Mouse (Mus musculus): ENCODE results near the gene Arid5b. TPM values are rescaled to one million over a fixed set of nuclear protein-coding genes. Genes with fewer than 3 reads are reported as not detected.

The Arid5b gene
- polyA plus RNA-seq, 1 experiment, result 14.3 TPM

DNA sequence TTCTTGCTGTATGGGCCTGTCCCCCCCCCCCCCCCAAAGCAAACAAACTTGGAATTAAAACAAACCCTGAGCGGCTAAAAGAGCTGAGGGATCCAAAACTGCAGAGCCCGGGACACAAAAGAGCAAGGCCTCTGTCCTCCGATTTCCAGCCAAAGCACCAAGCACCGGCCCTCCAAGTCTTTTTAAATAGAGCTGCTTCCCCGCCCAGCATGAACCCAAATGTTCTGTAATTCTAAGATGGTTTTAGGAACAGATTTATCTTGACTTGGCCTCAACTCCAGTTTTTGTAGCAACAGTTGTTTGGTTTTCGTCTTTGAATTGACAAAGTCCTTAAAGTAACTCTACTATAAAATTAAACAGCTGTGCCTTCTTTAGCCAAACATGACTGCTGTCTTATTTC, 130.8 kb downstream of the Arid5b start:
- Histone ChIP-seq H3K4me1 (ENCODE audit: control insufficient read depth, insufficient read depth, low read length) (no peaks in the 10 kb centered on the region), H3K27ac (ENCODE audit: control insufficient read depth, insufficient read depth, low read depth, low read length, poor library complexity) (no peak overlapping the region), H3K4me3 (replicated peaks; ENCODE audit: control insufficient read depth, low read depth, low read length) (no peak overlapping the region)
- no peak for TF ChIP-seq POLR2A (IDR thresholded peaks at IDR 0.05; ENCODE audit: borderline replicate concordance, control insufficient read depth, low read depth, low read length)
- no peak for TF ChIP-seq CTCF (IDR thresholded peaks at IDR 0.05; ENCODE audit: control insufficient read depth, insufficient read depth, low read length)
- WGBS, result 87% methylated on average over 6 of the region's 6 CpGs

DNA sequence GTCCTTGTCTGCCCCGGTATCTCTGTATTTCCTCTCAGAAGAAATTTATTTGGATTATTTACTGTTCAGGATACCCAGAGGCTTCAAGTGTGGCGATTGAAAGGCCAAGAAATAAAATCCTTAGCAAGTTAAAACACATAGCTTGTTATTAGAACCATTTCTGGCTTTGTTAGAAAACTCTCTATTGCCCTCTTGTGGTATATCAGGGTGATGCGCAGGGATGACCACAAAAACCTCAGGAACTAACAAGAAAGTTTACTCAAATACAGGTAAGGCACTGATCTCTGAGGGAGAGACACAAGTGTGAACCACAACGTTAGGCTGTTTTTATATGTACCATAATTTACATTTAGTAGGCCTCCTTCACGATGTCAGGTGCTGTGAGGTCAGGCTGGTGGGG, 131.7 kb downstream of the Arid5b start:
- peak; percentile 27; the same call in 1 of the 2 replicates for TF ChIP-seq CTCF (IDR thresholded peaks at IDR 0.05; ENCODE audit: control insufficient read depth, insufficient read depth, low read length)
- TF ChIP-seq POLR2A (IDR thresholded peaks at IDR 0.05; ENCODE audit: borderline replicate concordance, control insufficient read depth, low read depth, low read length), result no peak
- H3K27ac ChIP-seq (ENCODE audit: control insufficient read depth, insufficient read depth, low read depth, low read length, poor library complexity), result no peak overlapping the region
- 5% methylated on average over 5 of the region's 5 CpGs for WGBS

DNA sequence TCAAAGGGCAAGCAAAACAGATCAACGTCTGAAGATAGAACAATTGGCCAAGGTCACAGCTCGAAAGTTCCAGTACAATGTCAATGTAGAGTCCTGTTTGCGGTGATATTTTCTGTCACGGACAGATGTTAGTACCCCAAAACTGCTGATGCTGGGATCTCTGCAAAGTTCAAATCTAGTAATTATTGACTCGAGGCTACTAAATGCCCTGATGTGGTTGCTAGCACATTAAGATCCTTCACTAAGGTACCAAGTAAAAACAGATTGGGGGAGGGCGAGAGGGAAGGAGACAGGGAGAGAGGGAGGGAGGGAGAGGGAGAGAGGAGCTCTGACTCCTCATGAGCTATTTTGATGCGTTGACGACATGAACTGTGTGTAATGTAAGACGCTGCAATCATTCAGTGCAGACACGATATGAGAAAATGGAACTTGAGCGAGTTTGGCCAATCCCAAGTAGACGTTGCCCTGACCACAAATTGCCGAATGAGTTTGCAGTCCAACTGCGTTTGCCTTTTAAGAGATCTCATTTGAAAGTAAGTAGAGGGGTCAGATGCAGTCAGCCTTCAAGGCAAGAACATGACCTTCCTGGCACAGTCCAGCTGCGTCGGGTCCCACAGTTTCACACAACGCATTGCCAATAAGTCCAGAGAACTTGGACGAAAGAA, 133.1 kb downstream of the Arid5b start:
- Histone ChIP-seq H3K27ac (ENCODE audit: control insufficient read depth, insufficient read depth, low read depth, low read length, poor library complexity) (no peak overlapping the region), H3K4me3 (replicated peaks; ENCODE audit: control insufficient read depth, low read depth, low read length) (no peak overlapping the region), H3K4me1 (ENCODE audit: control insufficient read depth, insufficient read depth, low read length) (no peaks in the 10 kb centered on the region; the same call in 1 of the 2 replicates)
- 69% methylated on average over 18 of the region's 18 CpGs for WGBS
- no peak for TF ChIP-seq POLR2A (IDR thresholded peaks at IDR 0.05; ENCODE audit: borderline replicate concordance, control insufficient read depth, low read depth, low read length)
- no peak for TF ChIP-seq CTCF (IDR thresholded peaks at IDR 0.05; ENCODE audit: control insufficient read depth, insufficient read depth, low read length)

More for the DNA sequence above, 131.7 kb downstream of the Arid5b start:
- no peak overlapping the region for H3K4me3 ChIP-seq (replicated peaks; ENCODE audit: control insufficient read depth, low read depth, low read length)
- H3K4me1 ChIP-seq (ENCODE audit: control insufficient read depth, insufficient read depth, low read length), result no peaks in the 10 kb centered on the region; the same call in 1 of the 2 replicates

DNA sequence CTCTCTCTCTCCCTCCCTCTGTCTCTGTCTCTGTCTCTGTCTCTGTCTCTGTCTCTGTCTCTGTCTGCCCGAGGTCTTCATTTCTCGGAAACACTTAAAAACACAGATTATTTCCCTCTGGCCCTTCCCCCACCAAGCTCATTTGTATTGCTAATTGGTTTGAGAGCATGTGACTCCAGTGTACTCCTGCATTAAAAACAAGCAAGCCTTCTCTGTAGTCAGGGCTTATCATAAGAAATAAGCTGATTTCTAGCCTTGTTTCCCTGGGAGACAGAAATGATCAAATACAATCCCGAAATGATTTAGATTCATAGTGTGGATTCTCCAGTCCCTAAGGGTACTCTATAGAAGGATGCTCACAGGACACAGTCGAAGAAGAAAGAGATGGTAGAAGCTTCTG, 136.0 kb downstream of the Arid5b start:
- Histone ChIP-seq H3K27ac (ENCODE audit: control insufficient read depth, insufficient read depth, low read depth, low read length, poor library complexity) (no peak overlapping the region), H3K4me3 (replicated peaks; ENCODE audit: control insufficient read depth, low read depth, low read length) (no peak overlapping the region), H3K4me1 (ENCODE audit: control insufficient read depth, insufficient read depth, low read length) (no peaks in the 10 kb centered on the region; the same call in 1 of the 2 replicates)
- WGBS, result 83% methylated on average over 4 of the region's 4 CpGs
- TF ChIP-seq CTCF (IDR thresholded peaks at IDR 0.05; ENCODE audit: control insufficient read depth, insufficient read depth, low read length), result no peak
- no peak for TF ChIP-seq POLR2A (IDR thresholded peaks at IDR 0.05; ENCODE audit: borderline replicate concordance, control insufficient read depth, low read depth, low read length)

DNA sequence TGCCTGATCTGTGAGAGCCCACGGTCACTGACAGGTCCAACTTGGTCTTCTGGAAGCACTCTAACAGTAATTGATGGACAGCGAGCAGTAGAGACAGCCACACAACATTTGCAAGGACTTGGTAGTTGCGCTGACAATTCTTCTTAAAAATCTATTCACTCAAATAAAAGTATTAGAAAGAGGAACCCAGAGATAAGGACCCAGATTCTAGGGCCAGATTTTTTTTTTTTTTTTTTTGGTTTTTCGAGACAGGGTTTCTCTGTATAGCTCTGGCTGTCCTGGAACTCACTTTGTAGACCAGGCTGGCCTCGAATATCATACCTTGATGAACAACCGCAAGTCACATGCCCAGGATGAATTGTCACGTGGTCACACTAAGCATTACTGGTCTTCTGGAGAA, 137.0 kb downstream of the Arid5b start:
- Histone ChIP-seq H3K4me3 (replicated peaks; ENCODE audit: control insufficient read depth, low read depth, low read length) (no peak overlapping the region), H3K4me1 (ENCODE audit: control insufficient read depth, insufficient read depth, low read length) (no peaks in the 10 kb centered on the region; the same call in 1 of the 2 replicates), H3K27ac (ENCODE audit: control insufficient read depth, insufficient read depth, low read depth, low read length, poor library complexity) (no peak overlapping the region)
- WGBS, result 71% methylated on average over 7 of the region's 7 CpGs
- TF ChIP-seq CTCF (IDR thresholded peaks at IDR 0.05; ENCODE audit: control insufficient read depth, insufficient read depth, low read length) (no peak), POLR2A (IDR thresholded peaks at IDR 0.05; ENCODE audit: borderline replicate concordance, control insufficient read depth, low read depth, low read length) (no peak)

DNA sequence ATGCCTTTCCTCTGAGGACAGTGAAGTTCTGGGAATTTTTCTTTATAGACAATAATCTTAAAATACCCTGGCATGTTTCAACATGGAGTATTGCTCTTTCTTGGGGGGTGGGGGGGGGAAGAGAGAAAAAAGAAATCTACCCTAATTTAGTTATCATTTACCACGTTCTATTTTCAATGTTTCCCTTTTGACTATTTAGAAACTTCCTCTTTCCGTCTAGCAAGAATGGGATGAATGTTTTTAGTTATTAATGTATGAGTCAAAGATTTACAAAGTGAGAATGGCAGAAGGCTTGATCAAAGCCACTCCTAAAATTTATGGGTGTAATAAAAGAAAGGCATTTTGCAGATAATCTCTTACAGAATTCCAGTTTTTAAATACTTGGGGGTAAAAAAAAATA, 137.7 kb downstream of the Arid5b start:
- Histone ChIP-seq H3K4me1 (ENCODE audit: control insufficient read depth, insufficient read depth, low read length) (no peaks in the 10 kb centered on the region; the same call in 1 of the 2 replicates), H3K27ac (ENCODE audit: control insufficient read depth, insufficient read depth, low read depth, low read length, poor library complexity) (no peak overlapping the region), H3K4me3 (replicated peaks; ENCODE audit: control insufficient read depth, low read depth, low read length) (no peak overlapping the region)
- 2% methylated on average over 2 of the region's 2 CpGs for WGBS
- TF ChIP-seq CTCF (IDR thresholded peaks at IDR 0.05; ENCODE audit: control insufficient read depth, insufficient read depth, low read length), result no peak
- no peak for TF ChIP-seq POLR2A (IDR thresholded peaks at IDR 0.05; ENCODE audit: borderline replicate concordance, control insufficient read depth, low read depth, low read length)

DNA sequence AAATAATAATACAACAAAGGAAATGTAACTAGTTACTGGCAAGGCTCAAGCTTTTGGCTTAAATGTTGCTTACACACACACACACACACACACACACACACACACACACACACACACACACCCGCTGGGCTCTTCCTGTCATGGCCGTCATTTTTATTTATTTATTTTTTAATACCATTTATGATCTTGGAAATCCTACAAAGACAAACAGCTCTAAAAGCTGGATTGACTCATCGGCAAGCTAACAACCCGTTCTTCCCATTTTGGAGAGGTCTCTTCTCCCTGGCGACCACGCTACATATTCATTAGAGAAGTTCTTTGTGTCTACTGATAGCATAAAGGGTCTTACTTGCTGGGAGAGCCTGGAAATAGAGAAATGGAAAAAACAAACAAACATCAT, 138.2 kb downstream of the Arid5b start:
- no peak overlapping the region for H3K4me3 ChIP-seq (replicated peaks; ENCODE audit: control insufficient read depth, low read depth, low read length)
- no peak for TF ChIP-seq CTCF (IDR thresholded peaks at IDR 0.05; ENCODE audit: control insufficient read depth, insufficient read depth, low read length)
- TF ChIP-seq POLR2A (IDR thresholded peaks at IDR 0.05; ENCODE audit: borderline replicate concordance, control insufficient read depth, low read depth, low read length), result no peak
- 55% methylated on average over 6 of the region's 6 CpGs for WGBS
- H3K4me1 ChIP-seq (ENCODE audit: control insufficient read depth, insufficient read depth, low read length), result no peaks in the 10 kb centered on the region; the same call in 1 of the 2 replicates
- no peak overlapping the region for H3K27ac ChIP-seq (ENCODE audit: control insufficient read depth, insufficient read depth, low read depth, low read length, poor library complexity)

DNA sequence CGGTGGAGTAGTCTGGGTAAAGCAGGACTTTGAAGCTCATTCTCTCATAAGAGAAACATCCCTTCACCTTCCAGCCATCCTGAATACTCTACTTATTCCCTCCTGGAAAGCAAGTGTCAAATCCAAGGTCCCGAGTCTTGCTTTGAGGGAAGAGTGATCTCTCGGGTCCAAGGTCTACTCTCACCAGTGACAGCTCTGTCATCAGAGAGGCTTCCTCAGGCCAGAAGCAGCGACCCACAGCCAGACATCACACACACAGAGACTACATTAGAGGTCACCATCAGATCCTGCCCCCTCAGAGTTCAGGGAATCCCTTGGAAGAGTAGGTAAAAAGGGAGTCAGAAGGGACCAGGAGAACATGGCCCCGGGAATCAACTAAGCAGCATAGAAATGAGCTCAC, 140.4 kb downstream of the Arid5b start:
- TF ChIP-seq POLR2A (IDR thresholded peaks at IDR 0.05; ENCODE audit: borderline replicate concordance, control insufficient read depth, low read depth, low read length), result no peak
- no peak for TF ChIP-seq CTCF (IDR thresholded peaks at IDR 0.05; ENCODE audit: control insufficient read depth, insufficient read depth, low read length)
- 87% methylated on average over 5 of the region's 5 CpGs for WGBS
- Histone ChIP-seq H3K4me1 (ENCODE audit: control insufficient read depth, insufficient read depth, low read length) (no peaks in the 10 kb centered on the region; the same call in 1 of the 2 replicates), H3K27ac (ENCODE audit: control insufficient read depth, insufficient read depth, low read depth, low read length, poor library complexity) (no peak overlapping the region), H3K4me3 (replicated peaks; ENCODE audit: control insufficient read depth, low read depth, low read length) (no peak overlapping the region)
